ENCODE assay signal across 27 mouse cellular contexts in the genomic region with DNA sequence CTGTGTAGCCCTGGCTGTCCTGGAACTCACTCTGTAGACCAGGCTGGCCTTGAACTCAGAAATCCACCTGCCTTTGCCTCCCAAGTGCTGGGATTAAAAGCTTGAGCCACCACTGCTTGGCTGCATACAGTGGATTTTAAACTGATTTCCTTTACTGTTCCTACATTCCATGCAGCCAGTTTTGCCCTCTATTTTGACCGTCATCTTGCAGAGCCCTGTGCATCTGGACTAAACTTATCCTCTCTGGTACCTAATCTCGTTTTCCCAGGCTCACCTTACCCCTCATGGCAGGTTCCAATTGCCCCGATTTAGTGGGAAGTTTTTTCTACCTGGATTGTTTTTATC. TPM values are rescaled to one million over a fixed set of nuclear protein-coding genes. Genes with fewer than 3 reads are reported as not detected.
A peak's percentile ranks its signal among the peaks of the same experiment; 100 is the strongest.
DNase-seq lines count a peak whose midpoint lies in the region; ATAC-seq and TF ChIP-seq lines count a peak whose summit lies in the region.
"Had no signal": no experiment of that assay in that cellular context is flagged by ENCODE, and none has a peak within 500 bp of the region (broad histone marks: within the 10 kb centered on the region; RNA-seq: fewer than 3 reads in every experiment).

No protein-coding gene starts in this region.

- TF ChIP-seq POLR2A in spleen, adult 2 months (IDR thresholded peaks at IDR 0.05; ENCODE audit: low read depth, low read length) = no peak

- H3K9me3 ChIP-seq in heart, postnatal 0 days (replicated peaks; ENCODE audit: control insufficient read depth, low read length) = no peaks in the 10 kb centered on the region
- no peaks in the 10 kb centered on the region for H3K9me3 ChIP-seq in liver, embryonic 12.5 days (replicated peaks)
- H3K9me3 ChIP-seq: embryonic facial prominence, embryonic 10.5 days; embryonic facial prominence, embryonic 15.5 days; forebrain, embryonic 12.5 days; hindbrain, embryonic 13.5 days; neural tube, embryonic 12.5 days had no signal

- H3K4me3 ChIP-seq in heart, postnatal 0 days (ENCODE audit: low read depth, low read length) = no peak overlapping the region
- no peak overlapping the region for H3K4me3 ChIP-seq in spleen, adult 2 months (ENCODE audit: extremely low read depth, insufficient read depth, insufficient read length)
- no peak overlapping the region for H3K4me3 ChIP-seq in liver, embryonic 12.5 days
- no peak overlapping the region for H3K4me3 ChIP-seq in macrophage (ENCODE audit: inconsistent target)
- H3K4me3 ChIP-seq: embryonic facial prominence, embryonic 10.5 days; embryonic facial prominence, embryonic 15.5 days; forebrain, embryonic 12.5 days; hindbrain, embryonic 13.5 days; limb, embryonic 12.5 days; myocyte; neural tube, embryonic 12.5 days had no signal

- no peak for DNase-seq in heart, postnatal 0 days (ENCODE audit: low spot score)
- no peak for DNase-seq in heart, adult 18-20 months
- no peak for DNase-seq in spleen, adult 2 months (ENCODE audit: low read depth in 1 of 2, low spot score in 2 of 2)
- no peak for DNase-seq in spleen, postnatal 10 days (ENCODE audit: low spot score in 2 of 2)
- no peak for DNase-seq in cerebellum, adult 18-20 months
- no peak for DNase-seq in adrenal gland, adult 2 months
- DNase-seq: adrenal gland, postnatal 14 days; cerebellum, adult 2 months; cerebellum, postnatal 14 days; gastrocnemius, postnatal 14 days; heart, postnatal 4 days; kidney, adult 9 months; kidney, postnatal 10 days; right cerebral cortex, adult 18-20 months had no signal

- TF ChIP-seq EP300 in heart, postnatal 0 days (IDR thresholded peaks at IDR 0.05; ENCODE audit: low read depth) = no peak

- no peaks in the 10 kb centered on the region for H3K27me3 ChIP-seq in heart, postnatal 0 days (ENCODE audit: control insufficient read depth, insufficient read depth, low read length)
- H3K27me3 ChIP-seq in spleen, adult 2 months (ENCODE audit: control insufficient read depth, insufficient read depth, low read length) = no peaks in the 10 kb centered on the region
- H3K27me3 ChIP-seq in liver, embryonic 12.5 days (replicated peaks) = no peaks in the 10 kb centered on the region
- H3K27me3 ChIP-seq: embryonic facial prominence, embryonic 15.5 days; forebrain, embryonic 12.5 days; hindbrain, embryonic 13.5 days; limb, embryonic 12.5 days; neural tube, embryonic 12.5 days; Patski had no signal

- H3K27ac ChIP-seq in heart, postnatal 0 days (ENCODE audit: low read depth) = no peak overlapping the region; the same call in 1 of the 2 replicates
- 0 out of 2 replicates have a peak overlapping the region, but pooled peaks have one; percentile 8 for H3K27ac ChIP-seq in spleen, adult 2 months (ENCODE audit: insufficient read depth, low read length)
- H3K27ac ChIP-seq in liver, embryonic 12.5 days = no peak overlapping the region
- H3K27ac ChIP-seq in macrophage = peak overlapping the region; percentile 78
- H3K27ac ChIP-seq: embryonic facial prominence, embryonic 10.5 days; embryonic facial prominence, embryonic 15.5 days; forebrain, embryonic 12.5 days; hindbrain, embryonic 13.5 days; limb, embryonic 12.5 days; neural tube, embryonic 12.5 days had no signal

- peaks cover 30% of the 10 kb centered on the region for H3K4me1 ChIP-seq in heart, postnatal 0 days (ENCODE audit: control insufficient read depth, insufficient read depth)
- H3K4me1 ChIP-seq in spleen, adult 2 months (ENCODE audit: control insufficient read depth, insufficient read depth, insufficient read length) = peaks cover 7% of the 10 kb centered on the region; the same call in 1 of the 2 replicates
- peaks cover 46% of the 10 kb centered on the region for H3K4me1 ChIP-seq in liver, embryonic 12.5 days

- no peak for TF ChIP-seq CTCF in heart, postnatal 0 days (IDR thresholded peaks at IDR 0.05; ENCODE audit: low read depth)
- no peak for TF ChIP-seq CTCF in spleen, adult 2 months (IDR thresholded peaks at IDR 0.05; ENCODE audit: extremely low read depth, insufficient read depth, insufficient read length, insufficient replicate concordance)

- WGBS in heart, postnatal 0 days = 77% methylated on average over 3 of the region's 3 CpGs
- WGBS in spleen, adult 2 months = 56% methylated on average over 3 of the region's 3 CpGs
- 42% methylated on average over 3 of the region's 3 CpGs for WGBS in liver, embryonic 12.5 days (ENCODE audit: insufficient replicate concordance)
- WGBS in macrophage (ENCODE audit: missing documents) = 47% methylated on average over 3 of the region's 3 CpGs

- H3K4me2 ChIP-seq in heart, postnatal 0 days (ENCODE audit: low read depth, low read length) = peak overlapping the region; percentile 21
- H3K4me2 ChIP-seq in liver, embryonic 12.5 days = peak overlapping the region; percentile 97
- H3K4me2 ChIP-seq: embryonic facial prominence, embryonic 15.5 days; forebrain, embryonic 12.5 days; hindbrain, embryonic 13.5 days; limb, embryonic 12.5 days; midbrain, embryonic 11.5 days; neural tube, embryonic 12.5 days had no signal

- peaks cover 38% of the 10 kb centered on the region for H3K79me2 ChIP-seq in macrophage (ENCODE audit: inconsistent target)

- H3K9ac ChIP-seq in heart, postnatal 0 days (replicated peaks; ENCODE audit: low read depth, low read length) = no peak overlapping the region
- no peak overlapping the region for H3K9ac ChIP-seq in liver, embryonic 12.5 days
- H3K9ac ChIP-seq: embryonic facial prominence, embryonic 15.5 days; forebrain, embryonic 12.5 days; hindbrain, embryonic 13.5 days; limb, embryonic 12.5 days; neural tube, embryonic 12.5 days had no signal

- no peaks in the 10 kb centered on the region for H3K36me3 ChIP-seq in heart, postnatal 0 days (replicated peaks; ENCODE audit: control insufficient read depth, insufficient read depth, low read length)
- H3K36me3 ChIP-seq in spleen, adult 2 months (ENCODE audit: control insufficient read depth, insufficient read depth, low read length) = no peaks in the 10 kb centered on the region
- H3K36me3 ChIP-seq in liver, embryonic 12.5 days = no peaks in the 10 kb centered on the region
- H3K36me3 ChIP-seq in macrophage (ENCODE audit: inconsistent target) = no peaks in the 10 kb centered on the region
- H3K36me3 ChIP-seq: embryonic facial prominence, embryonic 10.5 days; embryonic facial prominence, embryonic 15.5 days; forebrain, embryonic 12.5 days; hindbrain, embryonic 13.5 days; limb, embryonic 12.5 days; neural tube, embryonic 12.5 days had no signal

- ATAC-seq in heart, postnatal 0 days (ENCODE audit: insufficient read depth, low read depth) = no peak
- ATAC-seq in liver, embryonic 12.5 days = no peak
- ATAC-seq: intestine, postnatal 0 days; Patski had no signal

RNA-seq across cellular contexts. Expression of a gene that starts 2.6 kb away (rescaled TPM):
- total RNA-seq in heart, postnatal 0 days (2014; rRNA removed; ENCODE audit: low replicate concordance) = 8.6 and 22.6 TPM in 2 replicates
- polyA plus RNA-seq in heart, postnatal 0 days (2015; fragmentation: Nextera tagmentation; extraction: Ambion mirVana) = 9.1 and 9.3 TPM in 2 replicates
- 1 to 10 TPM; 4.2 to 4.3 TPM for total RNA-seq in heart, adult 18-20 months (2021)
- polyA plus RNA-seq in spleen, adult 2 months (2012; rRNA removed) = 10.8 and 12.2 TPM in 2 replicates
- polyA plus RNA-seq in liver, embryonic 12.5 days (2016; fragmentation: Nextera tagmentation; extraction: Ambion mirVana) = 7.5 and 8.8 TPM in 2 replicates
- 100 to 1,000 TPM in 8 of 26 experiments, 10 to 100 TPM in 18; 18.5 to 166 (median 63.3) TPM for total RNA-seq in macrophage (2018; cell fraction: chromatin; rRNA removed)
- total RNA-seq in macrophage (2018; cell fraction: cytosol; rRNA removed) = 10 to 100 TPM in 10 of 26 experiments, 1 to 10 TPM in 16; 5.7 to 16.1 (median 8.7) TPM
- total RNA-seq in macrophage (2018; cell fraction: nucleus; rRNA removed) = 10 to 100 TPM in 25 of 26 experiments, 1 to 10 TPM in 1; 7.9 to 89.9 (median 30.9) TPM
- 5.5 to 23.0 TPM (median 11.7 TPM) in 3 replicates for polyA plus RNA-seq in macrophage (2018)
- 10 to 100 TPM; 12.2 to 14.1 TPM for total RNA-seq in adrenal gland, adult 2 months (2021)
- 13.0 and 15.0 TPM in 2 replicates for polyA plus RNA-seq in adrenal gland, adult 2 months (2012; rRNA removed)

RNA-seq across cellular contexts. Expression of a gene that starts 9.4 kb away (rescaled TPM):
- not detected in 2 replicates for total RNA-seq in heart, postnatal 0 days (2014; rRNA removed; ENCODE audit: low replicate concordance)
- not detected in 2 replicates for polyA plus RNA-seq in heart, postnatal 0 days (2015; fragmentation: Nextera tagmentation; extraction: Ambion mirVana)
- total RNA-seq in heart, adult 18-20 months (2021) = under 1 TPM; 0.35 to 0.57 TPM
- 0.77 and 1.5 TPM in 2 replicates for polyA plus RNA-seq in spleen, adult 2 months (2012; rRNA removed)
- 0.13 TPM in 1 of 2 replicates, not detected in the other for polyA plus RNA-seq in liver, embryonic 12.5 days (2016; fragmentation: Nextera tagmentation; extraction: Ambion mirVana)
- total RNA-seq in macrophage (2018; cell fraction: chromatin; rRNA removed) = 100 to 1,000 TPM in 1 of 26 experiments, 10 to 100 TPM in 24, 1 to 10 TPM in 1; 9.2 to 100 (median 36.1) TPM
- total RNA-seq in macrophage (2018; cell fraction: cytosol; rRNA removed) = 1 to 10 TPM in 6 of 26 experiments, under 1 TPM in 12, not detected in 8; 0.12 to 2.5 (median 0.34) TPM
- 10 to 100 TPM in 17 of 26 experiments, 1 to 10 TPM in 9; 2.6 to 50.5 (median 16.1) TPM for total RNA-seq in macrophage (2018; cell fraction: nucleus; rRNA removed)
- 0.34 to 1.6 TPM (median 0.91 TPM) in 3 replicates for polyA plus RNA-seq in macrophage (2018)
- 1 to 10 TPM in 1 of 2 experiments, under 1 TPM in 1; 0.86 to 1.1 TPM for total RNA-seq in adrenal gland, adult 2 months (2021)
- polyA plus RNA-seq in adrenal gland, adult 2 months (2012; rRNA removed) = 1.0 and 1.2 TPM in 2 replicates
- polyA plus RNA-seq: embryonic facial prominence, embryonic 10.5 days; hindbrain, embryonic 13.5 days; intestine, postnatal 0 days; lung, embryonic 16.5 days; midbrain, embryonic 11.5 days had no signal

RNA-seq across cellular contexts. Expression of a gene that starts 22.7 kb away (rescaled TPM):
- total RNA-seq in heart, postnatal 0 days (2014; rRNA removed; ENCODE audit: low replicate concordance) = 448 and 685 TPM in 2 replicates
- polyA plus RNA-seq in heart, postnatal 0 days (2015; fragmentation: Nextera tagmentation; extraction: Ambion mirVana) = 948 and 963 TPM in 2 replicates
- total RNA-seq in heart, adult 18-20 months (2021) = 100 to 1,000 TPM; 184 to 211 TPM
- polyA plus RNA-seq in spleen, adult 2 months (2012; rRNA removed) = 427 and 734 TPM in 2 replicates
- 1,523 and 1,533 TPM in 2 replicates for polyA plus RNA-seq in liver, embryonic 12.5 days (2016; fragmentation: Nextera tagmentation; extraction: Ambion mirVana)
- 100 to 1,000 TPM in 21 of 26 experiments, 10 to 100 TPM in 5; 55.6 to 218 (median 136) TPM for total RNA-seq in macrophage (2018; cell fraction: chromatin; rRNA removed)
- 1,000 to 10,000 TPM in 25 of 26 experiments, 100 to 1,000 TPM in 1; 995 to 1,511 (median 1,244) TPM for total RNA-seq in macrophage (2018; cell fraction: cytosol; rRNA removed)
- total RNA-seq in macrophage (2018; cell fraction: nucleus; rRNA removed) = 100 to 1,000 TPM; 189 to 912 (median 421) TPM
- 1,230 to 2,008 TPM (median 1,377 TPM) in 3 replicates for polyA plus RNA-seq in macrophage (2018)
- total RNA-seq in adrenal gland, adult 2 months (2021) = 100 to 1,000 TPM; 732 to 783 TPM
- 308 and 311 TPM in 2 replicates for polyA plus RNA-seq in adrenal gland, adult 2 months (2012; rRNA removed)

RNA-seq across cellular contexts. Expression of a gene that starts 24.8 kb away (rescaled TPM):
- 45.8 and 62.4 TPM in 2 replicates for total RNA-seq in heart, postnatal 0 days (2014; rRNA removed; ENCODE audit: low replicate concordance)
- polyA plus RNA-seq in heart, postnatal 0 days (2015; fragmentation: Nextera tagmentation; extraction: Ambion mirVana) = 35.8 and 36.8 TPM in 2 replicates
- total RNA-seq in heart, adult 18-20 months (2021) = 10 to 100 TPM; 16.9 to 24.2 TPM
- polyA plus RNA-seq in spleen, adult 2 months (2012; rRNA removed) = 41.5 and 53.9 TPM in 2 replicates
- 22.2 and 22.9 TPM in 2 replicates for polyA plus RNA-seq in liver, embryonic 12.5 days (2016; fragmentation: Nextera tagmentation; extraction: Ambion mirVana)
- total RNA-seq in macrophage (2018; cell fraction: chromatin; rRNA removed) = 10 to 100 TPM; 17.7 to 94.8 (median 56.1) TPM
- 10 to 100 TPM in 24 of 26 experiments, 1 to 10 TPM in 2; 8.7 to 18.6 (median 13.4) TPM for total RNA-seq in macrophage (2018; cell fraction: cytosol; rRNA removed)
- 10 to 100 TPM; 13.3 to 62.8 (median 24.0) TPM for total RNA-seq in macrophage (2018; cell fraction: nucleus; rRNA removed)
- polyA plus RNA-seq in macrophage (2018) = 6.4 to 14.5 TPM (median 10.8 TPM) in 3 replicates
- 10 to 100 TPM; 23.2 to 24.9 TPM for total RNA-seq in adrenal gland, adult 2 months (2021)
- 39.5 and 45.7 TPM in 2 replicates for polyA plus RNA-seq in adrenal gland, adult 2 months (2012; rRNA removed)

RNA-seq across cellular contexts. Expression of a gene that starts 39.2 kb away (rescaled TPM):
- total RNA-seq in heart, postnatal 0 days (2014; rRNA removed; ENCODE audit: low replicate concordance) = 46.8 and 52.7 TPM in 2 replicates
- polyA plus RNA-seq in heart, postnatal 0 days (2015; fragmentation: Nextera tagmentation; extraction: Ambion mirVana) = 32.2 and 34.1 TPM in 2 replicates
- total RNA-seq in heart, adult 18-20 months (2021) = 1 to 10 TPM; 7.2 to 7.9 TPM
- polyA plus RNA-seq in spleen, adult 2 months (2012; rRNA removed) = 21.7 and 29.4 TPM in 2 replicates
- 30.0 and 30.6 TPM in 2 replicates for polyA plus RNA-seq in liver, embryonic 12.5 days (2016; fragmentation: Nextera tagmentation; extraction: Ambion mirVana)
- total RNA-seq in macrophage (2018; cell fraction: chromatin; rRNA removed) = 10 to 100 TPM in 3 of 26 experiments, 1 to 10 TPM in 23; 1.6 to 30.1 (median 4.6) TPM
- total RNA-seq in macrophage (2018; cell fraction: cytosol; rRNA removed) = 1 to 10 TPM; 2.3 to 7.6 (median 4.4) TPM
- total RNA-seq in macrophage (2018; cell fraction: nucleus; rRNA removed) = 10 to 100 TPM in 1 of 26 experiments, 1 to 10 TPM in 25; 2.4 to 10.3 (median 4.8) TPM
- 4.6 to 7.5 TPM (median 6.8 TPM) in 3 replicates for polyA plus RNA-seq in macrophage (2018)
- total RNA-seq in adrenal gland, adult 2 months (2021) = 100 to 1,000 TPM in 1 of 2 experiments, 10 to 100 TPM in 1; 49.7 to 107 TPM
- polyA plus RNA-seq in adrenal gland, adult 2 months (2012; rRNA removed) = 112 and 116 TPM in 2 replicates

Comparison
In these comparisons a context has a peak if more than half of its experiments do, and no peak if none do; other contexts are left out.
1. H3K27ac ChIP-seq: peak in spleen, adult 2 months (single experiment) and macrophage (single experiment); none in heart, postnatal 0 days (single experiment) and liver, embryonic 12.5 days (single experiment).